Mouse (Mus musculus): ENCODE data around the gene Hdac5.

- TF ChIP-seq POLR2A (IDR thresholded peaks at IDR 0.05; ENCODE audit: extremely low read depth, insufficient read depth, low read length) (no peak), CTCF (IDR thresholded peaks at IDR 0.05; ENCODE audit: extremely low read depth, insufficient read depth, low read length) (no peak)
Measured at GRCm38 (mm10) chr11:102165971-102166722, 63.8 kb downstream of the Hdac5 start.
